Mouse (Mus musculus) left cerebral cortex, postnatal 4 days (tissue): ENCODE results near the gene Irs2. TPM values are rescaled to one million over a fixed set of nuclear protein-coding genes. Genes with fewer than 3 reads are reported as not detected.

Source experiments
- DNase-seq: peaks from one replicate; pipeline ENCODE4 v3.0.0-alpha.2; 2022
- intact Hi-C: fragments of 180-260 bp; cut with DNase I; formaldehyde crosslinking; loops from one replicate; pipeline ENCODE4 v1.15.1; 2025
- total RNA-seq, 2 experiments: library from RNA; stranded (reverse); gene quantifications; 2 replicates each; pipeline ENCODE4 v1.2.3; 2021

Irs2 gene
- total RNA-seq, 2 experiments from 2014 or later: 35.8 to 37.0 TPM

GRCm38 (mm10) chr8:11010913-11011605 is 2.8 kb upstream of the Irs2 start:
- DNase-seq: peak; percentile 18
- intact Hi-C loops: loop anchor here (5.0 to 10.0 kb wide), 2 partner anchors 176 to 966 kb away; no protein-coding TSS in a partner anchor

GRCm38 (mm10) chr8:11010398-11010797 is 2.1 kb upstream of the Irs2 start:
- intact Hi-C loops: loop anchor here (5.0 to 10.0 kb wide), 2 partner anchors 177 to 966 kb away; no protein-coding TSS in a partner anchor
- no peak for DNase-seq

GRCm38 (mm10) chr8:11009431-11010071 is 1.3 kb upstream of the Irs2 start:
- intact Hi-C loops: loop anchor here (5.0 to 10.0 kb wide), 5 partner anchors 135 to 965 kb away; no protein-coding TSS in a partner anchor
- peak; percentile 82 for DNase-seq

GRCm38 (mm10) chr8:11008842-11009420 is 673 bp upstream of the Irs2 start:
- DNase-seq: peak; percentile 98
- intact Hi-C loops: loop anchor here (5.0 to 10.0 kb wide), 3 partner anchors 134 to 432 kb away; no protein-coding TSS in a partner anchor

GRCm38 (mm10) chr8:11007581-11008378 is 478 bp downstream of the Irs2 start:
- DNase-seq: peak; percentile 48
- intact Hi-C loops: loop anchor here (5.0 to 10.0 kb wide), 3 partner anchors 133 to 430 kb away; no protein-coding TSS in a partner anchor

- DNase-seq: peak; percentile 93
- intact Hi-C loops: loop anchor here (5.0 to 10.0 kb wide), 3 partner anchors 132 to 430 kb away; no protein-coding TSS in a partner anchor
Observed at GRCm38 (mm10) chr8:11007001-11007580, 1.2 kb downstream of the Irs2 start.

GRCm38 (mm10) chr8:11006276-11006630 is 2.0 kb downstream of the Irs2 start:
- peak; percentile 34 for DNase-seq
- intact Hi-C loops: loop anchor here (5.0 to 10.0 kb wide), 3 partner anchors 131 to 429 kb away; no protein-coding TSS in a partner anchor

GRCm38 (mm10) chr8:11005460-11006275 is 2.6 kb downstream of the Irs2 start:
- DNase-seq: peak; percentile 15
- intact Hi-C loops: loop anchor here (5.0 to 10.0 kb wide), 3 partner anchors 131 to 428 kb away; no protein-coding TSS in a partner anchor

- intact Hi-C loops: loop anchor here (5.0 to 10.0 kb wide), 3 partner anchors 130 to 428 kb away; no protein-coding TSS in a partner anchor
- DNase-seq: no peak
Observed at GRCm38 (mm10) chr8:11004781-11005459, 3.3 kb downstream of the Irs2 start.

GRCm38 (mm10) chr8:11003917-11004470 is 4.3 kb downstream of the Irs2 start:
- intact Hi-C loops: loop anchor here (10.0 kb wide), 2 partner anchors 129 to 279 kb away; no protein-coding TSS in a partner anchor

GRCm38 (mm10) chr8:11003253-11003652 is 5.0 kb downstream of the Irs2 start:
- intact Hi-C loops: loop anchor here (10.0 kb wide), 2 partner anchors 128 to 278 kb away; no protein-coding TSS in a partner anchor
- DNase-seq: no peak

More at GRCm38 (mm10) chr8:11003917-11004470, 4.3 kb downstream of the Irs2 start:
- DNase-seq: no peak

- intact Hi-C loops: loop anchor here (10.0 kb wide), 2 partner anchors 128 to 278 kb away; no protein-coding TSS in a partner anchor
- DNase-seq: no peak
Observed at GRCm38 (mm10) chr8:11002816-11003215, 5.4 kb downstream of the Irs2 start.

GRCm38 (mm10) chr8:11001062-11001549 is 7.2 kb downstream of the Irs2 start:
- intact Hi-C loops: loop anchor here (10.0 kb wide), 2 partner anchors 126 to 276 kb away; no protein-coding TSS in a partner anchor
- DNase-seq: no peak

GRCm38 (mm10) chr8:10999538-10999937 is 8.7 kb downstream of the Irs2 start:
- intact Hi-C loops: no loop called here
- no peak for DNase-seq

- no peak for DNase-seq
- intact Hi-C loops: no loop called here
Observed at GRCm38 (mm10) chr8:10996247-10996646, 12.0 kb downstream of the Irs2 start.

- intact Hi-C loops: no loop called here
- DNase-seq: no peak
Observed at GRCm38 (mm10) chr8:10995756-10996155, 12.5 kb downstream of the Irs2 start.

GRCm38 (mm10) chr8:10994390-10994954 is 13.8 kb downstream of the Irs2 start:
- DNase-seq: no peak
- intact Hi-C loops: no loop called here
